Mouse (Mus musculus) small intestine, adult 2 months (tissue): ENCODE measurements around the gene Pkn1.

ENCODE experiments used
- CTCF ChIP-seq: fragments of 200-500 bp; IDR thresholded peaks from 2 replicates; pipeline ENCODE4 v1.5.1; 2012; ENCODE audit warnings: low read depth, mild to moderate bottlenecking, control low read depth, inconsistent platforms, low read length, moderate library complexity, mixed read lengths; ENCODE audit not compliant: insufficient replicate concordance, insufficient read length; ENCODE audit errors: extremely low read depth
- POLR2A ChIP-seq: fragments of 200-500 bp; IDR thresholded peaks from 2 replicates; pipeline ENCODE4 v1.6.1; 2012; ENCODE audit warnings: low read depth, mild to moderate bottlenecking, control low read depth, inconsistent platforms, low read length, moderate library complexity

GRCm38 (mm10) chr8:83744070-83744469 is 45.1 kb upstream of the Pkn1 start:
- no peak for TF ChIP-seq POLR2A
- no peak for TF ChIP-seq CTCF
